Mouse (Mus musculus) CD8-positive naive resting alpha-beta T cell, adult 2 months (primary cell): ENCODE measurements at regions not wholly inside any gene's neighbourhood (a gene's known extent, or its start where the extent isn't known, plus 50 kb on each side); places are given as distances from the start of the nearest gene placed in this dataset.

ENCODE experiments used
- DNase-seq, 2 experiments: peaks; one replicate each; pipeline ENCODE4 v3.0.0; 2022; ENCODE audit warnings: low read depth in 2 of 2, low spot score in 2 of 2

DNA sequence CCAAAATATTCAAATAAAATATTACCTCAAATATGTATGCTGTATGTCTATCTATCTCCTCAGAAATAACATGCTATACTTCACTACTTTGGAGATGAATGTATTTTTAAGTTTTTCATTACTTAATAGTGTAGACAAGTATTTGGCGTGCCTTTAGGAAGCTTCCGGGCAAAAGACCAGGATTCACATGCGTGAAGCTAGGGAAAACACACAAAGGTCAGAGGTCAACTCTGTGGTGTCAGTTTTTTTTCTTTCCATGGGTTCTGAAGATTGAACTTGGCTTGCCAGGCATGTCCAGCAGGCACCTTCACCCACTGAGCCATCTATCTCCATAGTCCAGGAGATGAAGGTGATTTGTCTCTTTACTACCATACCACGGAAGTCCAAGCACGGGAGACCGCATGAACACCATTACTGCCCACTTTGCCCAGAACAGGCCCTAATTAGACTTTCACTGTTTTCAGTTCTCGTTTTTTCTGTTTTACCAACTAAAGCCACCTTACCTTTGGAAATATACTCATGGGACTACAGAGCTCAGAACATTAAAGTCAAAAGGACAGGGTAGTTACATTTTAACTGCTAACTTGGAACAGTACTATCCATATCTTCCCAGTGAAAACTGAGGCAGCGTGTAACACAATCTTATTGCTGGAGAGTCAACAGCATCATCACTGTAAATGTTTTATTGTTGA lies 76.9 kb upstream of the Ak4 start:
- no peak for DNase-seq

DNA sequence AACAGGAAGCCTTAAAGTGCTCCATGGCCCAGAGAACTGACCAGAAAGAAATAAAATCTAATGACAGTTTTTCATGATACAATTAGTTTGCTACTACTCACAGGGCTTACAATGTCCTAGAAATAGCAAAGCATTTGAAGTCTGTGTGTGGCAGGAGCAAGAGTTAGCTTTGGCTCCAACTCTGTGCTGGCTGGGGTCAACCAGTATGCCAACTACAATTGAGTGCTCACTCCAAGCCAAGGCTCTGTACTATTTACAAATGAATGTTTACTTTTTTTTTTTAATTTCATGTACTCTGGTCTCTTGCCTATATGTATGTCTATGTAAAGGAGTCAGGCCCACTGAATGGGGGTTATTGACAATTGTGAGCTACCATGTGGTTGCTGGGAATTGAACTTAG lies 75.7 kb upstream of the Jak1 start:
- no peak for DNase-seq

DNA sequence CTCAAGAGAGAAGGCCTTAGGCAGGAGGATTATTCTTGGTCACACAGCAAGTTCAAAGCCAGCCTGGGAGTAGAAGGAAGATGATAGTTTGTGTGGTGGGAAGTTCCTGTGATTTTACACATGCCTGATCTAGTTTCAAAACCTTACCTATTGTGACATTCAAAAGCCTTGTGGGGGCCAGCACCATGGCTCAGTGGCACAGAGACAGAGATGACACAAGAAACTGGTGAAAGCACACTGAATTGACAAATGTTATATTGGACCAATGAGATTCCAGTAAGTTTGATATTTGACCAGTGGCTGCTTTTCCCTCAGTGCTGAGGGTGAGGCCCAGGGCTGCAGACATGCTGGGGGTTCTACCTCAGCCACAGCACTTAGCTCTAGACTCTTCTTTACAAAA lies 73.1 kb upstream of the Jak1 start:
- DNase-seq, result no peak

DNA sequence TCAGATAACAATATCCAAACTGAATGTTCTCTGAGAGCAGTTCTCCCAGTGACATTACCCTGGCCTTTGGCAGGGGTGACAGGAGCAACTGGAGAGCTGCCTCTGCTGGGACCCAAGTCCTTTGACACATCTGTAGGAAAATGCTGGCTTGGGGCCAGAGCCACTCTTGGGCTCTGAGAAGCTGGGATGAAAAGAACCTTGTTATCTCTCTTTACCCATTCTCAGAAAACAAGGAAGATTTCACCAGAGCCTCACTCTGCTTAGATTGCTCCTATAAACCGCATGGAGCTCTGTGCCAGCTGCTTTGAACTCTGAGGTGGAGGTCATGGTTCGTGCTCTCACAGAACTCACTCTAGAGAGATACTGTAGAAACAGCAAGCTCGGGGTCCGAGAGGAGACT lies 71.7 kb upstream of the Jak1 start:
- DNase-seq, result no peak

DNA sequence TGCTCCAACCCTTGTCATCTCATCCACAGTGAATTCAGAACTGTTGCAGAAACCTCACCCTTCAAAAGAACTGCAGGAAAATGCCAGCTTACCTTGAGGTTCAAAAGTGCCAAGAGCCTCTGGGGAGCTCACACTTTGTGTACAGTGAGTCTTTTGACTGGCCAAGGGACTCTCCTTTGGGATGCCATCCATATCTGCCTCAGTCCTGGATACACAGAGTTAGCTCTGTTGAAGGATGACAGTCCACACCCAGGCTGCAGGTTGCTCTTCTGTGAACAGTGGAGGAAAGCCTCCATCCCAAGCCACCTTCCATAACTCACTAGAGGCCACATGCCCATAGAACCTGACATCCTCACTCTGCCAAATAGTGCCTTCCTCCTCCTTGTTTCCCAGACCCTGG lies 71.3 kb upstream of the Jak1 start:
- no peak for DNase-seq

DNA sequence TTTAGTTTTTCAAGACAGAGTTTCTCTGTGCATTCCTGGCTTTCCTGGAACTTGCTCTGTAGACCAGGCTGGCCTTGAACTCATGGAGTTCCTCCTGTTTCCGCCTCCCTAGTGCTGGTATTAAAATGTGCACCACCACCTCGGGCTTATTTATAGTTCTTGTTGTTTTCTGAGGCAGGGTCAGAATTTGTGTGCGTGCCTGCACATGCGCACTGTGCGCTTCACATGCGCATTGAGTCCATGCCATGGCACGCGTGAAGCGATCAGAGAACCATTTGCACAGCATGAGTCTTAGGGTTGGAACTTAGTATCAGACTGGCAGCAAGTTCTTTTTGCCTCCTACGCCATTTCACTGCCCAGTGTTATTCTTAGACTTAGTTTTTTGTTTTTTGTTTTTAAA lies 68.8 kb upstream of the Jak1 start:
- DNase-seq, result no peak

DNA sequence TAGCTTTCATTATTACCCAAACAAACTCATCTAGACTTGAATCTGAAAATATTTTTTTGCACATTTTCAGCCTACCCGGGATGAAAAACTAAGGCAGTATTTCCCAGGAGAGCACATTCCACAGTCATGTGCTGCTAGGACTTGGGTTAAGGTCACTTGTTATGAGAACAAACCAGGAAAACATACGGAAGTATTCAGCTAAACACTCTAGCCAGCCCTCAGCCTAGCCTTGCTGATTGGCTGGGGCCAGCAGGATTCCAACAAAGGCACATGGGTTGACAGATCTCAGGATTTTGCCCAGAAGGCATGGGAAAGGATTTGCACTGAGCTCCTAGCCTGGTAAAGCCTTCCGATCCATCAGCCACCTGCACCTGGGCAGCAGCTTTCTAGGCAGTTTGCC lies 68.0 kb upstream of the Jak1 start:
- no peak for DNase-seq

DNA sequence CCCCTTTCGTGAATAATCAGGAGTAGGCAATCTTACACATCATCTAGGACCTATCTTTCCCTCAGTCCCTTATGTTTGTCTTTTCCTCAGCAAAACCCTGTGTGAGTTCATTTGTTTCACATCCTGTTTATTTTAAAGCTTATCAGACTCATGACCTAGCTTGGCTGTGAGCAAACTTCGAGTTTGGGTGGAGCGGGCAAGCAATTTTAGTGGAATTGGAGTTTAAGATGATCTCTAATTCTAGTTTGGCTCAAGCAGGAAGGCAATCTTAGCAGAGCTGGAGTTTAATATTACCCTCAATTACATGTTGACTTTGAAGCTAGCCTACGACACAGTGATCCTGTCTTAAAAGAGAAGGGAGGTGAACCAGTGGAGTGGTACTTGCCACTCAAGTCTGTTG lies 66.1 kb upstream of the Jak1 start:
- no peak for DNase-seq

DNA sequence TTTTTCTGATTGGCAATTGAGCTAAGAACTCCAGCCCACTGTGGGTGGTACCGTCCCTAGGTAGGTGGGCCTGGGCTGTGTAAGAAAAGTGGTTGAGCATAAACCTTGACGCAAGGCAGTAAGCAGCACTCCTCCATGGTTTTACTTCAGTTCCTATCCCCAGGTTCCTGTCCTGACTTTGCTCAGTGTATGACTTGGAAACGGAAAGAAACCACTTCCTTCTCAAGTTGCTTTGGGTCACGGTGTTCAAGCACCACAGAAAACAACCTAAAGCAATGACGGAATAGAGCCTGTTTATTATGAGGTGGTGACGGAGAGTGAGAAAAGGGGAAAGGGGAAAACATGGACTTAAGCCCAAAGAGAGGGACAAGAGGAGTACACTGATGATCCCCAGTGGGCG lies 64.0 kb upstream of the Jak1 start:
- peak in 1 of 2 experiments; percentile 8 for DNase-seq

DNA sequence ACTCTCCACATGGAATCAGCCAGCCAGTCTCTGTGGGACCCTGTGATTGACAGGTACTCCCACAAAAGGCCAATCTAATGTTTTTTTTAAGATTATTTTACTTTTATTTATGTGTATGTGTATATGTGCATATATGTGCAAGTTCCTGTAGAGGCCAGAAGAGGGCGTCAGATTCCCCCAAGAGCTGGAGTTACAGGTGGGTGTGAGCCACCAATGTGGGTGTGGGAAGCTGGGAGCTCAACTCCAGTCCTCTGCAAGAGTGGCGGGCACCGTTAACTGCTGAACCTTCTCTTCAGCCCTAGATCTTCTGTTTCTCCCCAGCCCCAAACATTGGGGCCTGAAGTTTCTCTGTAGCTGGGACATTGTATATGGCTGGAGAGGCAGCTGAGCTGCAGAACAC lies 61.0 kb upstream of the Jak1 start:
- DNase-seq, result no peak

DNA sequence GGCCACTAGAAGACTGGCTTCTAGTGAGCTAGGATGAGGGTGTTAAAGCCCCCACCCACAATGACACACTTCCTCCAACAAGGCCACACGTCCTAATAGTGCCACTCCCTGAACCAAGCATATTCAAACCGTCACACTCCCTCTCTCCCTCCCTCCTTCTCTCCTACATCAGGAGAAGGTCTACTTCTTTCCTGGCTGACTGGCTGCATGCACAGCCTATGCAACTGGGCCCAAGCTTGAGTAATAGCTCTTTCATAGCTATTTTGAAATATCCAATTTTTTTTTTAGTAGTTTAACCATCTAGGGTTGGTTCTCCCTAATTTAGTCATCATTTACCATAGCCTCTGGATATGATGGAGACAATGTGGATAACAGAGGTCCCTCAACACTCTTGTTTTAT lies 56.6 kb upstream of the Jak1 start:
- DNase-seq, result no peak

DNA sequence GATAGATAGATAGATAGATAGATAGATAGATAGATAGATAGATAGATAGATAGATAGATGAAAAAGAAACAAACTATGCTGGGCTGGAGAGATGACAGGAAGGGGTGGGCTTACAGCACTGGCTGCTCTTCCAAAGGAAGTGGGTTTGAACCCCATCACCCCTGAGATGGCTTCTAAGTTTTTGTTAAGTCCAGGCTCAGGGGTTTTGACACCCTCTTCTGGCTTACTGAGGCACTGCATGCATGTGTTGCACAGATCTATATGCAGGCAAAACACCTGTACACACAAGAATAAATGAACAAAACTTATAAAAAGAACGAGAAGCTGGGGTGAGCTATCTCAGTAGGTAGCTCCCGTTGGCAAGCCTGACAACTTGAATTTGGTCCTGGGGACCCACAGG lies 55.5 kb upstream of the Jak1 start:
- DNase-seq, result peak; percentile 63 to 85

DNA sequence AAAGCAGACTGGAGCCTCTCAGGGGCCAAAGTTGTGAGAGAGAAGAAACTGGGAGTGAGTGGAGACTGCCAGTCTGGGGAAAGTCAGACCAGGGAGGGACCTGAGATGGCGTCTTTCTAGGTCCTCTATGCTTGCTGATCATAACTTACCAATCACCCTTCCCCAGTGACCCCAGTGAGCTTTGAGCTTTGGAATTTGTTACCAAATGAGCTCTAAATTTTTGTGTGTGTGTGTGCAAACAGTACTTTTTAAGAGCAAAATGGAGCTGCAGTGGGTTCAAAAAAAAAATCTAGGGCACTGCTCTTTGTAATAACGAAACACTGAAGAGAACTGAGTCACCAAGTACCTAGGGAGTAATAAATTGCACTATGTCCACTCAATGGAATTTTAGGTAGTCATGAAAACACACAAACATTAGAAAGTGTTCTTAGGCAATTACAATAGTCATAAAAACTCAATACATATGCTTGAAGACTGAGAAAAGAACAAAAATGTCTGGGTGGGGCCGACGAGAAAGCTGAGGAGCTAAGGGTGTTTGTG lies 54.7 kb upstream of the Jak1 start:
- no peak for DNase-seq

DNA sequence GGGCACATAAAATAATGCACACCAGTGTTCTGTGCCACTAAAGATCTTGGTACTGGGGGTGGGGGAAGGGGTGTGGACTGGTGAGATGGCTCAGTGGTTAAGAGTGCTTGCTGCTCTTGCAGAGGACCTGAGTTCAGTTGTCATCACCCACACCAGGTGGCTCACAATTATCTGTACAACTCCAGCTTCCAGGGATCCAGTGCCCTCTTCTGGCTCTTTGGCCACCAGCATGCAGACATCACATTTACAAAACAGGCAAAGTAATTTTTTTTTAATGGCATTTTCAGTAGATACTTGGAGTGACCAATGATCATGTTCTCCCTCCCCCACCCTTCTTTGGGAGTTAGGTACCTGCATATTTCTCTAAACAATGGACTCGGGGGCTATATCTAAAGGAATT lies 53.8 kb upstream of the Jak1 start:
- DNase-seq, result no peak

DNA sequence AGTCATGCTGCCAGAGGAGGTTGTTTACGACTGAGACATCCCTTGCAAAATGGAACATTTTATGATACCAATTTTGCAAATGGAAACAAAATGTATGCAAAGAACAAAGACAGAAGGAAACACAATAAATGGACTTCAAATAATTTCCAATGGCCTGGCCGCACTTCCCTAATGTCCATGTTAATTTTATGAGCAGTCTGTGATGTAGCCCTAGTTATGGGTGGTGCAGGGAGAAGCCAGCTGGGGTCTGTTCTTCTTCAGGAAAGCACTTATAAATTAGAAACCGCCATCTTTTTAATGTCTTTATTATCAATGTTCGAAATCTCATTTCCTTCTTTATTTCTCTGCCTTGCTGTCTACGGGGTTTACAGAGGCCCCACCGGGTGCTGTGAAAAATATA lies 51.0 kb upstream of the Jak1 start:
- no peak for DNase-seq
